Mouse (Mus musculus) ES-CJ7 (cell line): ENCODE results near the gene Tcfl5.

ENCODE experiments used
- DNase-seq: peaks from one replicate; pipeline ENCODE4 v3.0.0; 2011; ENCODE audit warnings: low read depth, low spot score

The Tcfl5 gene

GRCm38 (mm10) chr2:180642555-180643260 is at the start of gene Tcfl5:
Gene Tcfl5 (minus strand): TSS chr2:180642708.
- peak; percentile 52 for DNase-seq

- DNase-seq: no peak
Observed at GRCm38 (mm10) chr2:180689841-180690240, 47.3 kb upstream of the Tcfl5 start.

DNA sequence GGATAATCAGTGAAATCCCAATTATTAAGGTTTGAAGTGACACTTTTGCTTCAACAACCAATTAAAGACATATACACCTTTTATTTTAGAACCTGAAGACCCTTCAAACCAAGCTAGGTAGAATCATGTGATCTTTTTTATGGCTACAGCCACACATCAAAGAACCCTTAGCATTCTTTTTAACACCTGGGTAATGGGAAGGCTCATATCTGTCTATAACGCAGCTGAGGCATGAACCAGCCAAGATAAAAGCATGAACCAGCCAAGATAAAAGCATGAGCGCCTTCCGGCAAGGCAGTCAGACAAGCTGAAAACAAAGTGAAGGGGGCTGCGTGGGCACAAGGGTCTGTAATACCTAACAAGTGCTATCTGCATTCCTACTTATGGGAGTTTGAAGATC is 41.5 kb upstream of the Tcfl5 start:
- no peak for DNase-seq

DNA sequence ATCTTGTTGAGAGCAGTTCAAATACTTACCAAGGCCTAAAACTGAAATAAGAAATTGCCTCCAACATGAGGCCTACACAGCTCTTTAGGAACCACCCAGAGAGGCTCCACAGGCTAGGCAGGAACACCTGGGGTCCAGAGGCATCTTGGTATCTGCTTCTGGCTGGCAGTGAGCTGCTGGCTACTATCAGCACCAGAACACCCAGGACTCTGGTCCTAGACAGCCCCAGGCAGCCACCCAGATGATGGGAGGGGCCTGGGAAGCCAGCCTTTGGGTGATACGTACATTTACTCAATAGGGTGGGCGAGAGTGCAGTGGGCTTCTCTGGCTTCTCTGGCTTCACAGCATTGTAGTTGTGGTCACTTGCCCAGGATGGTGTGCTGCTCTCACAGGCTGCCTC is 41.0 kb upstream of the Tcfl5 start:
- DNase-seq: no peak

DNA sequence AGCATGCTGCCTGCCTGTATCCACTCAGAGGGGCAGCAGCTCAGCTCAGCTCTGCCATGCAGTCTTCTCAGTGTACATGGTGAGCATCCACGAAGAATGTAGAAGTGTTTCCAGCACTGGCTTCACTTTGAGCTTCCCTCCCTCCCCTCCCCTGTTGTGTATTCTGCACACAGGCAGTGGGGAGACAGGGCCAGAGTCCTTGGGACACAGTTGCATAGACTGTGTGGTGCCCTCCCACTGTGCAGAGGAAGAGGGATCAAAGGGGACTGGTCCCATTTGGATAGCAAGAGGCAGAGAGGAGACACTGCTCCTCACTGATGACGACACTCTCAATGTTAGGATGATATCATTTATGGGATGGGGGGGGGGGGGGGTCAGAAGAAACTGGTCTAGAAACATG is 38.7 kb upstream of the Tcfl5 start:
- peak; percentile 30 for DNase-seq

DNA sequence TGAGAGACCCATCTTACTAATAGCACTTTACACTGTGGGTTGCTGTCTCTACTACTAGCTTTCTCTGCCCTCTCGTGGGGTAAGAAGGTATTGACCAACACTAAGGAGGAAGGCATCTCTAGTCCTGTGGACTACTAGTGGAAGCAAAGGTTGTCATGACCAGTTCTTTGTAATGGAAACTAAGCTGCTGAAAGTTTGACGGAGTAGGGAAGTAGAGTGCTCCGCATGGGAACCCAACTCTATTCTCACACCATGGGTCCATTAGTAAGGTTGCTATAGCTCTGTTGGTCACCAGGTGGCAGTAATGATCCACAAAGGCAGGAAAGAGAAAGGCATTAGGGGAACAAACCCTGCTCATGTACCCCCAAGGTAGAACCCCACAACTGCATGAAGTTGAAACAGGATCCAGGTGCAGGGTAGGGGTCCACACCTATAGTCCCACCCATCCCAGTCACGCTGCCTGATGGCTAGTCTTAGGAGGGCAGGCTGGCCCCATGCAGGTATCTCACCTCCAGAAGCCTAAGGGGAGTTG is 36.2 kb upstream of the Tcfl5 start:
- DNase-seq: peak; percentile 92

DNA sequence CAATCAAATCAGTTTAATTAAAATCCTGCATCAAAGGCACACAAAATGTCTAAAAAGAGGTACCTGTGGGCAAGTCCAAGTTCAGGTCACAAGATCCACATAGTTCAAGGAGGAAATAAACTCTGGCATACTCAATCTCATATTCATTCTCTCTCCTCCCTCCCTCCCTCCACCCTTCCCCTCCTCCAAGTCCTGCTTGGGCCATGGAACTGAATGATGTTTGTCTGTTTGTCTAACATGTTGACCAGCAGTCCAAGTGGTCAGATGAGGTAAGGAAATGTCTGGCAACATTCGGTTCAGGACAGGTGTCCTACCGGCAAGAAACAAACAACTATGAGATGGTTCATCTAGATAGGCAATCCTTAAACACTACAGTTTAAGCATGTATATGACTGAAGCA is 34.2 kb upstream of the Tcfl5 start:
- no peak for DNase-seq

GRCm38 (mm10) chr2:180662008-180662407 is 19.5 kb upstream of the Tcfl5 start:
- no peak for DNase-seq

DNA sequence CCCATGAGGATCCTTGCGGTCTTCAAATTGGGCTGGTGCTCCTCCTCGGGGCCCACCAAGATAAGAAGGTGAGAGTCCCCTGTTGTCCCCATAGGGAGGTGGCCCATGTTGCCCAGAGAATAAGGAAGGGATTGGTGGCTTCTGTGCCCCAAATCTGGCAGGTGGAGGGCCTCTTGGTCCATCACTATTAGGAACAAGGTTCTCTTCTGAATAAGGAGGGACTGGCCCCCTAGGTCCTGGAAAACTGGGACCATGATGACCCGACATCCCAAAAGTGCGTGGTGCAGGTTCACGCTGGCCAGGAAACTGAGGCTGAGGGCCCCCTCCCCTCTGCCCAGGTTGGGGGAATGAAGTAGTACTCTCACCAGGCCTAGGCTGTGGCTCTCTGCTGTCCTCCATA is 18.0 kb upstream of the Tcfl5 start:
- DNase-seq: no peak

GRCm38 (mm10) chr2:180659353-180660150 is 17.0 kb upstream of the Tcfl5 start:
- no peak for DNase-seq

- DNase-seq: no peak
Observed at GRCm38 (mm10) chr2:180658381-180658780, 15.9 kb upstream of the Tcfl5 start.

DNA sequence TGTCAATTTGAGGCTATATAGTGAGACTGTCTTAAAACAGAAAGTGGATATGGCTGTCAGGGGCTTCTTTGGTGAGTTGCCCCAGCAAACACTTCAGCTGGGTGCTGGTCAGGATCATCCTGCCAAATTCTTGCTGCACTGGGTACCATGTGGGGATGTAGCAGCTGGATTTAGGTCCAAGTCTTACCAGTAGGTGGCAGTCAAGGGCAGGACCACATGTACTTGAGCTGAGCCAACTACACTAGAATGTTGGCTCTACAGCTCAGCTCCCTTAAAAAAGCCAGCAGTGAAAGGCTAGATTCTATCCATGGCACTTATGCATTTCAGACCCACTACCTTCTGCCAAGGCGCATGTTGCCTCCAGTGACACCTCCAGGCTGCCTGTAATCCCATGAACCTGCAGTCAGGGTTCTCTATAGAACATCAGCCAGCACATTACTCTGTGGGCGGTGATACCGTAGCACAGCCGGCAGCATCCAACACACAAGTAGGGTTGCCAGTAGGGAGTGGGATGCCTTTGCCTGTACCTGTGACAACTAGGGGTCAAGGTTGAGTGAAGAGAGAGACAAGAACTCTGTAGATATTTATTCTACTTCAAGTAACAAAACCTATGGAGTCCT is 15.0 kb upstream of the Tcfl5 start:
- peak; percentile 88 for DNase-seq

DNA sequence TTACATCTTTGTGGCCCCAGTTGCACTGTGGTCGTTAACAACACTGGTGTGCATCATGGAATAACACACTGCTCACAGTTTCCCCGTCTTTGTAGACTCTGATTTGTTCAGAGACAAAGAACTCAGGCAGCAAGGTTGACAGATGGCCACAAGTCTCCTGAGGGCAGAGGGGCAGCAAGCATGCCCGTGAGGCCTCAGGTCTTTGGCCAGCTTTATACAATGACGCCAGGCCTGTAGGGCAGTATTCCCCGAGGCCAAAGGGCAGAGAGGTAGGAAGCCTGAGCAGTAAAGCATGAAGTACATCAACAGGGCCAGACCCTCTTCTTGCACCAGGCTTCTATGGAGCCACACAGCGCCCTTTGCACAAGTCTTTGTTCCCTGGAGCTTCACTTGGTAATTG is 12.6 kb upstream of the Tcfl5 start:
- DNase-seq: no peak

DNA sequence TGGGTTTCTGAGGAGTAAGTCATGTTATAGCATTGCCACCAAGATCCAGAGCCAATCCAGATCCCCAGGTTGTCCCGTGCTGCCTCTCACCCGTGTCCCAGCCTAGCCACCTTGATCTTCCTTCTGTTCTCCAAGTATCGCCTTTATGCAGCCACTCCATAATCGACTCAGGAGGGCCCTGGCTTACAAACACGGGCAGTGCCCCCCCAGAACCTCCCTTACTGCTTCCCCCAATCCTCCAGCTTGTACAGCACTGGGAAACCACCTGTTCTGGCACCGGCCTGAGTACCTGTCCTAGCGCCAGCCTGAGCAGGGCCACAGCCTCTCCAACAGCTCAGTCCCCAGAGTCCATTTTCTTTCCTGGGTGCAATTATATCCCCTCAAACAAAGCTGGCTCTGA is 12.2 kb upstream of the Tcfl5 start:
- no peak for DNase-seq

DNA sequence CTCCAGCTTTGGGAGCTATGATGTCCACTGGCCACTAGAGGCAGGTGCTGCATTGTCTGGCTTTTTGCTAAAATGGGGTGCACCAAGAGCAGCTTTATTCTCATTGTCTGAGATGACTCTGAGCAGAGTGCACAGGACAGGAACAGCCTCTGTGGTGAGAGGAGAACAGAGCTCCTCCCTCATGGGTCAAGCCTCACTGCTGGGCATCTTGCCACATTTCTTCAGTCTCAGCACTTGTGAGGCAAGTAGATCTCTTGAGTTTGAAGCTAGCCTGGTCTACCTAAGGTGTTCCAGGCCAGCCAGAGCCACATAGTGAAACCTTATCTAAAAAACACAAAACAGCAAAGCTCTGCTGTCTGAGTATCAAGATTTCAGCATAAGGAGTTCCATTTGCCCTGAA is 4.3 kb upstream of the Tcfl5 start:
- peak; percentile 33 for DNase-seq

GRCm38 (mm10) chr2:180643626-180644025 is 1.1 kb upstream of the Tcfl5 start:
- DNase-seq: no peak

DNA sequence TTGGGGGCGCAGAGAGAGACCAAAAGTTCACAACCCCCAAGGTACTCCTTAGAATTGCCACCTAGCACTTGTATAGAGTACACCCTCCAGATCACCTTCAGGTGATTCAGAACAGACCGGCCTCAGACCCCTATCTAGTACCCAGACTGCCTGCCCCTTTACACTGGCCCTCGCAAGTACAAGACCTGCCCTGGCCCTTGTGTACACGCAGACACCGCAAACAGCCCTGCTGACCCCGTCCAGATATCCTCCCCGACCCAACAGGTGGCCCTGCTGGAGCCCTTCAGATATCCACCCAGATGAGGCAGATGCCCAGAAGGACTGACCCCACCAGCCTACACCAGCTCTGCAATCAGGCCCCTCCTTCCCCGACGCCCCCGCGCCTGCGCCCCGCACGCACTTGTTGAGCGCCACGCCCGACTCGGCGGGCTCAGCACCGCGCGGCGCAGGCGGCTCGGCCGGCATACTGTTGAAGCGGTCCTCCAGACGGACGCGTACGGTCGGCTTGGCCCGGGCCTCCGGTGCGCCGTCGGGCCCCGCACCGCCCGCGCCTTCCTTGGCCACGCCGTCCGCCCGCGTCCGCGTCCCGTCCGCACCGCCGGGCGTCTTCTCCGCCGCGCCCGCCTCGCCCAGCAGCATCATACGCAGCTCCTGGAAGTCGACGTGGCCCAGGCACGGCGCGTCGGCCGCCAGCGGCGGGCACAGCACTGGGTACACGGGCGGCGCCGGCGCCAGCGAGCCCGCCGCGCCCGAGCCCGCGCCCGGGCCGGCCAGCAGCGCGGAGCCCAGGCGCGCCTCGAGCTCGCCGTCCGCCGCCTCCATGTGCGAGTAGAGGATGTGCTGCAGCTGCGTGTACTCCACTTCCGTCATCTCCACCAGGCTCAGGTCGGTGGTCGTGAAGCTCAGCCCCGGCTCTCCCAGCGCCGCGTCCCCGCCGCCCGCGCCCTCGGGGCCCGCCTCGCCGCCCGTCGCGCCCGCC is 643 bp downstream of the Tcfl5 start:
- DNase-seq: peak; percentile 40

DNA sequence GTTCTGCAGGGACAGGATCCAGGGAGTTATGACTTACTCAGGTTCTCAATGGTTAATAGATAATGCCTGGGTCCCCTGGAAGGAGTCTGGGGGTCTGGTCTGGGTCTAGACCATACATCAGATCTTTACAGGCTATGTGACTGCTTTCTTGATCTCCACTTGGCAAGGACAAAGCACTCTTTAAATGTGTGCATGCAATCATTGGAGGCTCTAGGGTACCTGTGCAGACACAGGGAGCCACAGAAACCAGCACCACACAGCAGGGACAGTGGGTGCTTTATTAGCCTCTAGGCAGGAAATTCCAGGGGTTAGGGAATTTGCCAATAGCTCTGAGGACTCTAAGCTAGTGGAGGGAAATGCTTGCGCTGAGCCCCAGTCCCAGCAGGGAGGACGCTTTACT is 30.6 kb downstream of the Tcfl5 start:
- DNase-seq: no peak

GRCm38 (mm10) chr2:180610283-180610682 is 32.2 kb downstream of the Tcfl5 start:
- DNase-seq: no peak

- peak; percentile 60 for DNase-seq
Observed at GRCm38 (mm10) chr2:180604781-180605180, 37.7 kb downstream of the Tcfl5 start.

DNA sequence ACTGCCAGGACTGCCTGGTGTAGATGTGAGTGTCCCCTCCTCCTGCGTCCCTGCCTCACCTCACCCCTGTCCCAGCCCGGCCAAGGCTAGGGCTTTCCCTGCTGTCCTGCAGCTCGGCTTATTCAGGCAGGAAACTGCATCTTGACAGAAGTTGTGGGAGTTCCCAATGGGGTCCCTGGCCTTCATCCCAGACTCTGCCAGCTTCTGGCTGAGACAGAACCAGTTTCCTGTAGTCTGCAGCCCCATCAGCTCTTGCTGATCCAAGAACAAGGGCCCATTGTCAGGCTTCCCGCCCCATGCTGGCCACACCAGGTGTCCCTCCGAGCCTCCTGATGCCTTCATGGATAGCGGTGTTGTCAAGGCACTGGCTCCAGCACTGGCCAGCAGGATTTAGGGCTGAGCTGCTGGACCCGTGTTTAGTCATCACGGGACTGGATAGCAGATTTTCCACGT is 41.9 kb downstream of the Tcfl5 start:
- DNase-seq: no peak
